Mouse (Mus musculus) embryonic fibroblast, embryonic 13.5 days (primary cell): Measurements from ENCODE around the gene Spsb2.

ENCODE experiments used
- CTCF ChIP-seq: IDR thresholded peaks from 2 replicates; pipeline ENCODE4 v1.5.1; 2011; ENCODE audit warnings: mild to moderate bottlenecking, control low read depth, low read length, moderate library complexity, borderline replicate concordance; ENCODE audit not compliant: insufficient read depth
- POLR2A ChIP-seq: IDR thresholded peaks from 2 replicates; pipeline ENCODE4 v1.6.1; 2011; ENCODE audit warnings: low read depth, mild to moderate bottlenecking, control low read depth, low read length, moderate library complexity

DNA sequence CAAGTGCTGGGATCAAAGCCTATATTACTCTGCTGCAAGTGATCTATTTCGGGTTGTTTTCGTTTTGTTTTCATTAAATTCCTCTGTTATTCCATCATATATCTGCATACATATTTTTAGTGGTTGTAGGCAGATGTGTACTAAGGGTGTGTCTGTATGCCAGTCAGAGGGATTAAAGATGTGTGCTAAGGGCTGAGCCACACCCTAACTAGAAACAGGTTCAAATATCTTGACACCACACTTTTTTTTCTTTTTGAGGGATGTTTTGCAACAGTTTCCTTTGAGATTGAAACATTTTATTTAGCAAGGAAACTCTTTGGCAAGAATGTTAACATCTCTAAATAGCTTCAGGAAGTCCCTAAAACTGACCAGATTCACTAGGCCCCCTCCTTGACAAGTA is 12.3 kb upstream of the Spsb2 start:
- TF ChIP-seq POLR2A (no peak), CTCF (no peak)
